Mouse (Mus musculus) liver, embryonic 11.5 days (tissue): ENCODE data around the gene Col27a1. TPM values are rescaled to one million over a fixed set of nuclear protein-coding genes. Genes with fewer than 3 reads are reported as not detected.

Experiments used
- ATAC-seq: fragments of 200-750 bp; cut with Nextera tagmentation; replicated peaks from 2 replicates; pipeline ENCODE4 v1.8.0; 2017; ENCODE audit warnings: moderate number of reproducible peaks, mild to moderate bottlenecking, moderate TSS enrichment, moderate library complexity; ENCODE audit not compliant: low FRiP score
- DNase-seq: peaks from one replicate; pipeline ENCODE4 v3.0.0-alpha.2; 2017; ENCODE audit warnings: low spot score
- H3K27ac ChIP-seq: fragments of 300-500 bp; sonication (generic); 2 replicates; pipeline ENCODE4 v1.5.1; 2014; ENCODE audit warnings: mild to moderate bottlenecking, low read depth, low read length, control low read depth
- H3K27me3 ChIP-seq: fragments of 300-500 bp; sonication (generic); replicated peaks from 2 replicates; pipeline ENCODE4 v1.6.1; 2014; ENCODE audit warnings: low read length, mixed read lengths; ENCODE audit not compliant: control insufficient read depth, insufficient read depth
- H3K36me3 ChIP-seq: fragments of 300-500 bp; sonication (generic); 2 replicates; pipeline ENCODE4 v1.6.1; 2014; ENCODE audit warnings: mild to moderate bottlenecking, low read length, moderate library complexity, mixed read lengths; ENCODE audit not compliant: control insufficient read depth, insufficient read depth
- H3K4me1 ChIP-seq: fragments of 300-500 bp; sonication (generic); replicated peaks from 2 replicates; pipeline ENCODE4 v1.6.1; 2014; ENCODE audit warnings: low read length, mixed read lengths; ENCODE audit not compliant: control insufficient read depth, insufficient read depth
- H3K4me2 ChIP-seq: fragments of 300-500 bp; sonication (generic); 2 replicates; pipeline ENCODE4 v1.6.1; 2014; ENCODE audit warnings: mild to moderate bottlenecking, control low read depth, moderate library complexity
- H3K4me3 ChIP-seq: fragments of 300-500 bp; sonication (generic); 2 replicates; pipeline ENCODE4 v1.5.1; 2014; ENCODE audit warnings: low read depth, low read length, control low read depth
- H3K9ac ChIP-seq: fragments of 300-500 bp; sonication (generic); 2 replicates; pipeline ENCODE4 v1.6.1; 2014; ENCODE audit warnings: low read depth, low read length, control low read depth
- H3K9me3 ChIP-seq: fragments of 300-500 bp; sonication (generic); 2 replicates; pipeline ENCODE4 v1.6.1; 2016; ENCODE audit warnings: low read length, inconsistent platforms, mixed read lengths; ENCODE audit not compliant: control insufficient read depth
- WGBS: fragments of 180-500 bp; shearing (Covaris S2); extraction: QIAGEN DNeasy Blood & Tissue Kit; methylation state at CpG from one replicate; pipeline ENCODE4 v1.1.7; 2014; 5-methylcytosine and 5-hydroxymethylcytosine counted together
- polyA plus RNA-seq: library from polyadenylated mRNA; unstranded; fragments of >200 nt; fragmentation: Nextera tagmentation; extraction: Ambion mirVana; gene quantifications from 2 replicates; pipeline ENCODE4 v1.2.1, GENCODE M21; 2014

The Col27a1 gene
- polyA plus RNA-seq, 1 experiment from 2014 or later = 6.4 TPM

DNA sequence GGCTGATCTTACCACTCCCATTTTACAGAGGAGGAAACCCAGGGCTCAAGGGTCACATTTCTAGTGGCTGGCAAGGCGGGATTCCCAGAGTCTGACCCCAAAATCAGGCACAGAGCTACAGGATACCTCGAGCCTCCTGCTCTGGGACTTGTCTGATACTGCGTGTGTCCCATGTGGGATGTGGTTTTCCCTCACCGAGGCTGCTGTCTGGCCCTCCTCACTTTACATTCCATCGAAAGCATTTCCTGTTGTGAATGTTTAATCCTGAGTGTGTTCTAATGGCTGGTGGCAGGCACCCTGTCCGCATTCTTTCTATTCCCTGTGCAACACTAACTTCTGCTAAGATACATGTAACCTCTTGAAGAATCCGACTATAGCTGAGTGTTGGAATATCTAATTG, 24.3 kb downstream of the Col27a1 start:
- H3K9ac ChIP-seq = no peak overlapping the region
- no peak overlapping the region for H3K4me2 ChIP-seq
- H3K4me1 ChIP-seq = peaks cover 6% of the 10 kb centered on the region; the same call in 1 of the 2 replicates
- DNase-seq (no peak), ATAC-seq (no peak)
- no peak overlapping the region for H3K4me3 ChIP-seq
- H3K9me3 ChIP-seq = no peaks in the 10 kb centered on the region
- H3K27ac ChIP-seq = no peak overlapping the region
- WGBS = 36% methylated on average over 7 of the region's 7 CpGs
- H3K27me3 ChIP-seq = no peaks in the 10 kb centered on the region
- H3K36me3 ChIP-seq = no peaks in the 10 kb centered on the region

DNA sequence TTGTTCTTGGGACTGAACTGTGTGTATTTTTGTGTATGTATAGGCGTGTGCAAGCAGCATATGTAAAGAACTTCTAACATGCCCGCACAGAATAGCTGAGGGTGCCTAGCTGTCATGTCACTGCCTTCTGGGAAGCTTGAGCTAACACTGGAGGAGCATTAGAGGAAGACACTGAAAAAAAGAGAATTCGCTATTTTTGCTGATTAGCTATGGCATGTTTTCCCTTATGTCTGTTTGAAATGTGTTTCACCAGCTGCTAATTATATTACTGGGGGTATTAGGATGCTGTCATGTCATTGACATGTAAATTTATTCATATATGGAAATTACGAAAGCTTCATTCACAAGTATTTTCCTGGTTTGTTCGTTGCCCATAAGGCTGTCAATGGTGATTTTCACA, 24.9 kb downstream of the Col27a1 start:
- no peaks in the 10 kb centered on the region for H3K9me3 ChIP-seq
- no peak overlapping the region for H3K27ac ChIP-seq
- no peak for ATAC-seq
- WGBS = 83% methylated on average over 5 of the region's 5 CpGs
- no peak overlapping the region for H3K4me2 ChIP-seq
- H3K4me1 ChIP-seq = peaks cover 6% of the 10 kb centered on the region; the same call in 1 of the 2 replicates
- no peaks in the 10 kb centered on the region for H3K27me3 ChIP-seq
- no peak overlapping the region for H3K4me3 ChIP-seq
- no peak overlapping the region for H3K9ac ChIP-seq
- no peaks in the 10 kb centered on the region for H3K36me3 ChIP-seq
- DNase-seq = no peak

DNA sequence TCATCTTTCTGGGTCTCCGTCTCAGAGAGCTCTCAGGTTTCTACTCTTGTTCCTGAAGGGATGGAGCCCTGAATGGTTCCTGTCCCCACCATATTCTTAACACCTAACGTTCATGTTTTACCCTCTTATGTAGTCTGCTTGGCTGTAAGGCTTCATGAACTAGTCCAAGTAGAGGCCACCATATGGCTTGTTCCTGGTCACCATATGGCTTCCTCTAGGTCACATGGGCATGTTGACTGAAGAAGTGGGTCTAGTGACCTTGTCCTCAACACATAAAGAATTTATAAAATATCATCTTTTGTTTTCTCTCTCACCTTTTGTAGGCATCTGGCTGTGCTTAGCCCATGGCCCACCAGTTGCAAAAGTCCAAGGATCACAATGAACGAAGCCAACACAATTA, 27.2 kb downstream of the Col27a1 start:
- Histone ChIP-seq H3K4me1 (0 out of 2 replicates have a peak, but pooled peaks cover 6% of the 10 kb centered on the region), H3K27me3 (no peaks in the 10 kb centered on the region), H3K4me2 (no peak overlapping the region), H3K36me3 (no peaks in the 10 kb centered on the region), H3K9me3 (no peaks in the 10 kb centered on the region), H3K9ac (no peak overlapping the region), H3K27ac (no peak overlapping the region), H3K4me3 (no peak overlapping the region)
- ATAC-seq (no peak), DNase-seq (no peak)
- WGBS = 78% methylated on average over 3 of the region's 3 CpGs

DNA sequence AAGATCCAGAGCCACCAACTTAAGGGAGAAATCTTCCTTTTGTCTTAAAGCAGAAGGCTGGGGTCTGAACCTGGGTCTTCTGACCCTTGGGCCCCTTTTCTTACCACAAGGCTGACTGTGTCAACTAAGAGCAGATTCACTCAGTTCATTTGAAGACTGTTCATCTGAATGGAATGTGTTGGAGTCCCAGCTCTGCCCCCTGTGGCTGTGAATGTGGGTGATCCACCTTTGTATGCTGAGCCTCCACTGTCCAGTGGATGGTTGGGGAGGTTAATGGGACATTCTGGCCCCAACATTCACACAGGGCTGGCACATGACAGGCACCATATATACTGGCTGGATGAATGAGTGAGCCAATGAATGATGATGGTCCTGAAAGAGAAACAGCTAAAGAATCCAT, 34.2 kb downstream of the Col27a1 start:
- Histone ChIP-seq H3K36me3 (no peaks in the 10 kb centered on the region), H3K4me3 (no peak overlapping the region), H3K9ac (no peak overlapping the region), H3K27ac (no peak overlapping the region), H3K27me3 (no peaks in the 10 kb centered on the region), H3K4me1 (no peaks in the 10 kb centered on the region), H3K9me3 (no peaks in the 10 kb centered on the region), H3K4me2 (no peak overlapping the region)
- ATAC-seq (no peak), DNase-seq (no peak)

DNA sequence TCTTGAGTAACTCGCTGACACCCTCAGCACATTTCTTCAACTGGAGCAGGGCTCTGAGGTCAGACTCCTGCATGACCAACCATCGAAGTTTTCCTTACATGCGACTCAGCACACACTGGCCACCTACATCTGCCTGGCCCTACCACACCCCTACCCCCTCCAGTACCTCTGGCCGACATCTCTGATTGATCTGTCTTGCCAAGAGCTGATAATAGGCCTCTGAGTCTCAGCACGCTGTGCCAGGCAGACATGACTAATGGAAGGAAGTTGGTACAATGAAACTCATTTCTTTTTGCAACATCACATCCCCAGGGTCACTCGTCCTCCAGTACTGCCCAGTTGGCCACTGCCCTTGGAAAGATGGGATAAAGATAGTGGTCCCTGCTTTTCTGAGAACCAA, 35.1 kb downstream of the Col27a1 start:
- Histone ChIP-seq H3K9ac (no peak overlapping the region), H3K4me3 (no peak overlapping the region), H3K27me3 (no peaks in the 10 kb centered on the region), H3K9me3 (no peaks in the 10 kb centered on the region), H3K4me2 (no peak overlapping the region), H3K36me3 (no peaks in the 10 kb centered on the region), H3K27ac (no peak overlapping the region), H3K4me1 (no peaks in the 10 kb centered on the region)
- ATAC-seq = no peak
- 57% methylated on average over 6 of the region's 6 CpGs for WGBS
- no peak for DNase-seq

DNA sequence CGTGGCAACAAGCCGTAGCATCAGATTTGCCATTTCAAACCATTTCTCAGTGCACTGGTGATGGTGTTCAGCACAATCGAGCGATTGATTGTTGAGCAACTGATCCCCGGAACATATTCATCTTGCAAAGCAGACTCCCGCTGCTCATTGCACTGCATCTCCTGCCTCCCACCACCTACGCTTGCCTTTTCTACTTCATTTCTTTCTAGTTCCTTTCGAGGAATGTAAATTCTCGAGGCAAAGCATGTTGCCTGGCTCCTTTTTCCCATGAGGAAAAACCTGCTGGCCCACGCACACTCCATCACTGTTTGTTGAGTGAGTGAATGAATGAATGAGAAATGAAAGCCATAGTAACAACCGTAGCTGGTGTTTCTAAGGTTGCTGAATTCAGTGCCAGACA, 38.0 kb downstream of the Col27a1 start:
- WGBS = 87% methylated on average over 11 of the region's 11 CpGs
- Histone ChIP-seq H3K4me1 (no peaks in the 10 kb centered on the region), H3K9me3 (no peaks in the 10 kb centered on the region)

DNA sequence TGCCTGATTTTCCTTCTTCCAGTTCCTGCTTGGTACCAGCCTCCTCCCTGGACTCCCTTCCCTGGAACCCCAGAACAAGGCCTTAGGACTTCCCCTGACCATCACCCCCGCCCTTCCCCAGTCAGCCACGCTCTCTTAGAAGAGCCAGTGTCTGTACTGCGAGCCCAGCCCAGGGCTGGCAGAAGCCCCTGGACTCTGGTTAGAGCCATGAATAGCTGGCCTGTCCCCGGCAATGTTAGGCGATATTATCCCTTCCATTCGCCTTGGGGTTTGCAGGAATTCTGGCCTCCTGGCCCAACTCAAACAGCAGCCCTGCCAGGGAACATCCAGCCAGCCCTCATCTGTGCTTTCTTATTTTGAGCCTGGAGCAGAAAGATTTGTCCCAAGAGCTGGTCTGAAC, 39.9 kb downstream of the Col27a1 start:
- Histone ChIP-seq H3K4me1 (no peaks in the 10 kb centered on the region), H3K27me3 (no peaks in the 10 kb centered on the region), H3K27ac (no peak overlapping the region), H3K9me3 (no peaks in the 10 kb centered on the region), H3K36me3 (no peaks in the 10 kb centered on the region), H3K9ac (no peak overlapping the region), H3K4me2 (no peak overlapping the region), H3K4me3 (no peak overlapping the region)
- ATAC-seq = no peak
- WGBS = 76% methylated on average over 6 of the region's 6 CpGs
- no peak for DNase-seq

More for the DNA sequence above, 38.0 kb downstream of the Col27a1 start:
- ATAC-seq (no peak), DNase-seq (no peak)
- H3K27me3 ChIP-seq = no peaks in the 10 kb centered on the region
- H3K36me3 ChIP-seq = no peaks in the 10 kb centered on the region
- no peak overlapping the region for H3K4me2 ChIP-seq
- H3K27ac ChIP-seq = no peak overlapping the region
- no peak overlapping the region for H3K4me3 ChIP-seq
- no peak overlapping the region for H3K9ac ChIP-seq

DNA sequence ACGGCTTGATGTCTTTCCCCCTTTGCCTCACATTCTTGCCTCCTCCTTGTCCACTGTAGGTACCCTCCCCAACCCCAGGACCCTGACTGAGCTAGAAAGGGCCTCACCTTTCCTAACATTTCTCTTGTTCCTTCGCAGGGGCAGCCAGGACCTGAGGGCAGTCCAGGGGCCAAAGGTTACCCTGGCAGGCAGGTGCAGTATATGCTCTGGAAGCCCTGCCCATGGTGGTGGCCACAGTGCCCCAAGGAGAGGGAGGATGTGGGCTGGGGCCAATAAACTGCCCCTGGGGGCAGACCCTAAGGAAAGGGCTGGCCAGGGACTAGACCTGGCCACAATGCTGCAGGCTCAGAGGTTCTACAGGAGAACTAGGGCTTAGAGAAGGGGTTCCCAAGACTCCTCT, 40.3 kb downstream of the Col27a1 start:
- no peaks in the 10 kb centered on the region for H3K9me3 ChIP-seq
- H3K9ac ChIP-seq = no peak overlapping the region
- no peak overlapping the region for H3K4me2 ChIP-seq
- 71% methylated on average over 2 of the region's 2 CpGs for WGBS
- no peaks in the 10 kb centered on the region for H3K36me3 ChIP-seq
- H3K27ac ChIP-seq = no peak overlapping the region
- DNase-seq = no peak
- H3K4me3 ChIP-seq = no peak overlapping the region
- no peaks in the 10 kb centered on the region for H3K4me1 ChIP-seq
- ATAC-seq = no peak
- no peaks in the 10 kb centered on the region for H3K27me3 ChIP-seq

DNA sequence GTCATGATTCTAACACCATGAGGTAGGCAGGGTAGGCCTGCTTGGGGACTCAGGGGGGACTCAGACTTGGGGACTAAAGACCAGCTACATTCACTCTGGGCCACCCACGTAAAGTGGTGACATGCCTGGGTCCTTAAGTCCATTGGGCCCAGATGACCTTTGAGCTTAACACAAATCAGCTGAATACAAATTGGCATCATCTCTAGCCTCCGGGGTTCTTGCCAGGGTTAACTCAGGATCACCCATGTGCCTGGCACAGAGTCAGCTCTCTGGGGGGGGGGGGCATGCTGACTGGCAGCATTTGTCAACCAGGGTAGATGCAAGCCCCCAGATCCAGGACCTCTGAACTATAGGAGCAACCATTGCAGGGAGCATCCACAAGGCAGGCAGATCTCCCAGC, 42.6 kb downstream of the Col27a1 start:
- no peaks in the 10 kb centered on the region for H3K9me3 ChIP-seq
- no peaks in the 10 kb centered on the region for H3K27me3 ChIP-seq
- DNase-seq (no peak), ATAC-seq (no peak)
- H3K4me2 ChIP-seq = no peak overlapping the region
- H3K9ac ChIP-seq = no peak overlapping the region
- WGBS = 85% methylated on average over 2 of the region's 2 CpGs
- no peak overlapping the region for H3K4me3 ChIP-seq
- H3K27ac ChIP-seq = no peak overlapping the region
- no peaks in the 10 kb centered on the region for H3K36me3 ChIP-seq
- no peaks in the 10 kb centered on the region for H3K4me1 ChIP-seq
